Mouse (Mus musculus): ENCODE data around the gene Tmem234. TPM values are rescaled to one million over a fixed set of nuclear protein-coding genes. Genes with fewer than 3 reads are reported as not detected.

Tmem234 gene
- polyA plus RNA-seq, 1 experiment from 2014 or later = 186 TPM

GRCm38 (mm10) chr4:129640638-129641467 is 40.4 kb downstream of the Tmem234 start, which contains the start of gene Txlna:
TSS of gene Txlna (minus strand) at chr4:129641065.
- H3K27me3 ChIP-seq (replicated peaks; ENCODE audit: control insufficient read depth, insufficient read depth, low read length) = no peaks in the 10 kb centered on the region
- H3K9me3 ChIP-seq (ENCODE audit: control insufficient read depth, low read length) = no peaks in the 10 kb centered on the region
- H3K27ac ChIP-seq (ENCODE audit: low read length) = peak within 1 kb of the TSS; percentile 92
- peaks cover 15% of the 10 kb centered on the region for H3K36me3 ChIP-seq (ENCODE audit: control insufficient read depth, insufficient read depth, low read length)
- H3K4me3 ChIP-seq (ENCODE audit: low read length) = peak within 1 kb of the TSS; percentile 62
- peak within 1 kb of the TSS; percentile 68 for H3K4me2 ChIP-seq (ENCODE audit: low read depth, low read length)
- WGBS = under 1% methylated on average over 60 of the region's 60 CpGs
- peaks cover 13% of the 10 kb centered on the region for H3K4me1 ChIP-seq (ENCODE audit: control insufficient read depth, insufficient read depth, low read length)
- peak within 1 kb of the TSS; percentile 81 for H3K9ac ChIP-seq (ENCODE audit: low read depth, low read length)
- ATAC-seq = peak; percentile 96

- H3K36me3 ChIP-seq (ENCODE audit: control insufficient read depth, insufficient read depth, low read length) = peaks cover 12% of the 10 kb centered on the region; the same call in 1 of the 2 replicates
- no peak overlapping the region for H3K27ac ChIP-seq (ENCODE audit: low read length)
- H3K9me3 ChIP-seq (ENCODE audit: control insufficient read depth, low read length) = no peaks in the 10 kb centered on the region
- no peak overlapping the region for H3K9ac ChIP-seq (ENCODE audit: low read depth, low read length)
- whole genome bisulfite sequencing = 46% methylated on average over 5 of the region's 5 CpGs
- H3K27me3 ChIP-seq (replicated peaks; ENCODE audit: control insufficient read depth, insufficient read depth, low read length) = no peaks in the 10 kb centered on the region
- peak overlapping the region; percentile 10; the same call in 1 of the 2 replicates for H3K4me2 ChIP-seq (ENCODE audit: low read depth, low read length)
- H3K4me3 ChIP-seq (ENCODE audit: low read length) = no peak overlapping the region
- no peak for ATAC-seq
- H3K4me1 ChIP-seq (ENCODE audit: control insufficient read depth, insufficient read depth, low read length) = peaks cover 13% of the 10 kb centered on the region
Observed at GRCm38 (mm10) chr4:129641756-129642155, 41.3 kb downstream of the Tmem234 start.

GRCm38 (mm10) chr4:129645204-129645603 is 44.7 kb downstream of the Tmem234 start:
- H3K36me3 ChIP-seq (ENCODE audit: control insufficient read depth, insufficient read depth, low read length) = peaks cover 2% of the 10 kb centered on the region
- H3K4me3 ChIP-seq (ENCODE audit: low read length) = no peak overlapping the region
- H3K4me1 ChIP-seq (ENCODE audit: control insufficient read depth, insufficient read depth, low read length) = no peaks in the 10 kb centered on the region
- H3K9me3 ChIP-seq (ENCODE audit: control insufficient read depth, low read length) = no peaks in the 10 kb centered on the region
- no peak for ATAC-seq
- WGBS = 94% methylated on average over 6 of the region's 6 CpGs
- no peak overlapping the region for H3K27ac ChIP-seq (ENCODE audit: low read length)
- no peaks in the 10 kb centered on the region for H3K27me3 ChIP-seq (replicated peaks; ENCODE audit: control insufficient read depth, insufficient read depth, low read length)
- H3K9ac ChIP-seq (ENCODE audit: low read depth, low read length) = no peak overlapping the region
- H3K4me2 ChIP-seq (ENCODE audit: low read depth, low read length) = no peak overlapping the region

GRCm38 (mm10) chr4:129648656-129649055 is 48.2 kb downstream of the Tmem234 start:
- ATAC-seq = no peak
- peaks cover 10% of the 10 kb centered on the region for H3K36me3 ChIP-seq (ENCODE audit: control insufficient read depth, insufficient read depth, low read length)
- WGBS = 74% methylated on average over 1 of the region's 1 CpGs
- no peaks in the 10 kb centered on the region for H3K9me3 ChIP-seq (ENCODE audit: control insufficient read depth, low read length)
- no peak overlapping the region for H3K27ac ChIP-seq (ENCODE audit: low read length)
- H3K27me3 ChIP-seq (replicated peaks; ENCODE audit: control insufficient read depth, insufficient read depth, low read length) = no peaks in the 10 kb centered on the region
- H3K4me3 ChIP-seq (ENCODE audit: low read length) = no peak overlapping the region
- H3K4me2 ChIP-seq (ENCODE audit: low read depth, low read length) = no peak overlapping the region
- H3K4me1 ChIP-seq (ENCODE audit: control insufficient read depth, insufficient read depth, low read length) = no peaks in the 10 kb centered on the region
- H3K9ac ChIP-seq (ENCODE audit: low read depth, low read length) = no peak overlapping the region

- no peaks in the 10 kb centered on the region for H3K9me3 ChIP-seq (ENCODE audit: control insufficient read depth, low read length)
- 91% methylated on average over 8 of the region's 8 CpGs for WGBS
Observed at GRCm38 (mm10) chr4:129650359-129650758, 49.9 kb downstream of the Tmem234 start.

GRCm38 (mm10) chr4:129654770-129655169 is 54.3 kb downstream of the Tmem234 start:
- Histone ChIP-seq H3K4me2 (ENCODE audit: low read depth, low read length) (no peak overlapping the region), H3K4me1 (ENCODE audit: control insufficient read depth, insufficient read depth, low read length) (no peaks in the 10 kb centered on the region), H3K9me3 (ENCODE audit: control insufficient read depth, low read length) (no peaks in the 10 kb centered on the region), H3K36me3 (ENCODE audit: control insufficient read depth, insufficient read depth, low read length) (peaks cover 14% of the 10 kb centered on the region), H3K27me3 (replicated peaks; ENCODE audit: control insufficient read depth, insufficient read depth, low read length) (no peaks in the 10 kb centered on the region), H3K27ac (ENCODE audit: low read length) (no peak overlapping the region), H3K9ac (ENCODE audit: low read depth, low read length) (no peak overlapping the region), H3K4me3 (ENCODE audit: low read length) (no peak overlapping the region)
- ATAC-seq = no peak
- 87% methylated on average over 14 of the region's 14 CpGs for WGBS

More at GRCm38 (mm10) chr4:129650359-129650758, 49.9 kb downstream of the Tmem234 start:
- Histone ChIP-seq H3K4me2 (ENCODE audit: low read depth, low read length) (no peak overlapping the region), H3K4me1 (ENCODE audit: control insufficient read depth, insufficient read depth, low read length) (no peaks in the 10 kb centered on the region), H3K9ac (ENCODE audit: low read depth, low read length) (no peak overlapping the region), H3K36me3 (ENCODE audit: control insufficient read depth, insufficient read depth, low read length) (peaks cover 13% of the 10 kb centered on the region), H3K27ac (ENCODE audit: low read length) (no peak overlapping the region), H3K27me3 (replicated peaks; ENCODE audit: control insufficient read depth, insufficient read depth, low read length) (no peaks in the 10 kb centered on the region), H3K4me3 (ENCODE audit: low read length) (no peak overlapping the region)
- no peak for ATAC-seq

GRCm38 (mm10) chr4:129661584-129661983 is 61.1 kb downstream of the Tmem234 start:
- Histone ChIP-seq H3K4me1 (ENCODE audit: control insufficient read depth, insufficient read depth, low read length) (no peaks in the 10 kb centered on the region; the same call in 1 of the 2 replicates), H3K4me2 (ENCODE audit: low read depth, low read length) (no peak overlapping the region), H3K27ac (ENCODE audit: low read length) (no peak overlapping the region), H3K4me3 (ENCODE audit: low read length) (no peak overlapping the region), H3K36me3 (ENCODE audit: control insufficient read depth, insufficient read depth, low read length) (peaks cover 8% of the 10 kb centered on the region), H3K27me3 (replicated peaks; ENCODE audit: control insufficient read depth, insufficient read depth, low read length) (no peaks in the 10 kb centered on the region), H3K9ac (ENCODE audit: low read depth, low read length) (no peak overlapping the region), H3K9me3 (ENCODE audit: control insufficient read depth, low read length) (no peaks in the 10 kb centered on the region)
- 54% methylated on average over 3 of the region's 3 CpGs for WGBS
- no peak for ATAC-seq

GRCm38 (mm10) chr4:129662255-129662813 is 61.9 kb downstream of the Tmem234 start:
- ATAC-seq = no peak
- no peaks in the 10 kb centered on the region for H3K9me3 ChIP-seq (ENCODE audit: control insufficient read depth, low read length)
- no peak overlapping the region for H3K27ac ChIP-seq (ENCODE audit: low read length)
- no peaks in the 10 kb centered on the region; the same call in 1 of the 2 replicates for H3K4me1 ChIP-seq (ENCODE audit: control insufficient read depth, insufficient read depth, low read length)
- no peak overlapping the region for H3K9ac ChIP-seq (ENCODE audit: low read depth, low read length)
- WGBS = 78% methylated on average over 3 of the region's 3 CpGs
- H3K4me3 ChIP-seq (ENCODE audit: low read length) = no peak overlapping the region
- H3K27me3 ChIP-seq (replicated peaks; ENCODE audit: control insufficient read depth, insufficient read depth, low read length) = no peaks in the 10 kb centered on the region
- no peak overlapping the region for H3K4me2 ChIP-seq (ENCODE audit: low read depth, low read length)
- peaks cover 8% of the 10 kb centered on the region for H3K36me3 ChIP-seq (ENCODE audit: control insufficient read depth, insufficient read depth, low read length)

- H3K9me3 ChIP-seq (ENCODE audit: control insufficient read depth, low read length) = no peaks in the 10 kb centered on the region
- no peaks in the 10 kb centered on the region for H3K27me3 ChIP-seq (replicated peaks; ENCODE audit: control insufficient read depth, insufficient read depth, low read length)
- H3K4me2 ChIP-seq (ENCODE audit: low read depth, low read length) = peak overlapping the region; percentile 63
- peak overlapping the region; percentile 99 for H3K4me3 ChIP-seq (ENCODE audit: low read length)
- peak overlapping the region; percentile 99 for H3K9ac ChIP-seq (ENCODE audit: low read depth, low read length)
- H3K36me3 ChIP-seq (ENCODE audit: control insufficient read depth, insufficient read depth, low read length) = no peaks in the 10 kb centered on the region
- peak overlapping the region; percentile 97 for H3K27ac ChIP-seq (ENCODE audit: low read length)
- WGBS = 6% methylated on average over 12 of the region's 12 CpGs
- peaks cover 10% of the 10 kb centered on the region for H3K4me1 ChIP-seq (ENCODE audit: control insufficient read depth, insufficient read depth, low read length)
- ATAC-seq = peak; percentile 62
Observed at GRCm38 (mm10) chr4:129671491-129672082, 71.1 kb downstream of the Tmem234 start.

All from intestine, embryonic 16.5 days (tissue).